Comparison of ENCODE assay signal across 8 mouse cellular contexts in genomic region chr8:4259805-4260170, GRCm38 (mm10). TPM values are rescaled to one million over a fixed set of nuclear protein-coding genes. Genes with fewer than 3 reads are reported as not detected.
DNase-seq lines count a peak whose midpoint lies in the region; ATAC-seq and TF ChIP-seq lines count a peak whose summit lies in the region.

No protein-coding gene starts in this region.

- H3K27ac ChIP-seq in kidney, postnatal 0 days, result no peak overlapping the region
- peak overlapping the region; percentile 48 for H3K27ac ChIP-seq in embryonic fibroblast, embryonic 13.5 days (ENCODE audit: insufficient read depth, low read length)
- H3K27ac ChIP-seq in hindbrain, embryonic 16.5 days (ENCODE audit: low read depth, low read length), result peak overlapping the region; percentile 97
- peak overlapping the region; percentile 97 for H3K27ac ChIP-seq in midbrain, embryonic 16.5 days (ENCODE audit: low read length)

- ATAC-seq in kidney, postnatal 0 days (replicated peaks; ENCODE audit: low FRiP score, low read depth), result no peak
- no peak for ATAC-seq in hindbrain, embryonic 16.5 days
- ATAC-seq in midbrain, embryonic 16.5 days, result no peak

- 0 out of 2 replicates have a peak overlapping the region, but pooled peaks have one; percentile 2 for H3K9ac ChIP-seq in kidney, postnatal 0 days (ENCODE audit: low read depth, low read length)
- no peak overlapping the region for H3K9ac ChIP-seq in hindbrain, embryonic 16.5 days (ENCODE audit: low read depth, low read length)
- H3K9ac ChIP-seq in midbrain, embryonic 16.5 days (ENCODE audit: low read depth, low read length), result peak overlapping the region; percentile 96

- no peak overlapping the region for H3K4me3 ChIP-seq in kidney, postnatal 0 days (replicated peaks; ENCODE audit: low read depth, low read length)
- H3K4me3 ChIP-seq in embryonic fibroblast, embryonic 13.5 days (ENCODE audit: insufficient read depth, low read length), result no peak overlapping the region
- H3K4me3 ChIP-seq in hindbrain, embryonic 16.5 days (ENCODE audit: low read length), result no peak overlapping the region; the same call in 1 of the 2 replicates
- H3K4me3 ChIP-seq in midbrain, embryonic 16.5 days (ENCODE audit: low read depth, low read length), result no peak overlapping the region

- no peaks in the 10 kb centered on the region for H3K9me3 ChIP-seq in kidney, postnatal 0 days (replicated peaks; ENCODE audit: low read length)
- no peaks in the 10 kb centered on the region for H3K9me3 ChIP-seq in hindbrain, embryonic 16.5 days (ENCODE audit: control insufficient read depth, low read length)
- no peaks in the 10 kb centered on the region for H3K9me3 ChIP-seq in midbrain, embryonic 16.5 days (replicated peaks; ENCODE audit: control insufficient read depth, low read length, poor library complexity, severe bottlenecking)

- no peak for TF ChIP-seq CTCF in kidney, postnatal 0 days (IDR thresholded peaks at IDR 0.05; ENCODE audit: low read depth)
- TF ChIP-seq CTCF in embryonic fibroblast, embryonic 13.5 days (IDR thresholded peaks at IDR 0.05; ENCODE audit: borderline replicate concordance, insufficient read depth, low read length), result no peak

- DNase-seq in kidney, postnatal 0 days (ENCODE audit: low spot score), result no peak
- DNase-seq in kidney, postnatal 25 days, result no peak
- no peak for DNase-seq in ovary, postnatal 36 days (ENCODE audit: low spot score)
- DNase-seq in gastrocnemius, postnatal 25 days, result no peak
- no peak for DNase-seq in right cerebral cortex, postnatal 25 days

- H3K4me1 ChIP-seq in kidney, postnatal 0 days (replicated peaks; ENCODE audit: insufficient read depth, low read length), result 0 out of 2 replicates have a peak, but pooled peaks cover 4% of the 10 kb centered on the region
- peaks cover 8% of the 10 kb centered on the region for H3K4me1 ChIP-seq in embryonic fibroblast, embryonic 13.5 days (ENCODE audit: control insufficient read depth, insufficient read depth, low read length)
- H3K4me1 ChIP-seq in hindbrain, embryonic 16.5 days (ENCODE audit: control insufficient read depth, insufficient read depth, low read depth, low read length), result peaks cover 21% of the 10 kb centered on the region
- H3K4me1 ChIP-seq in midbrain, embryonic 16.5 days (ENCODE audit: control insufficient read depth, insufficient read depth, low read length), result peaks cover 27% of the 10 kb centered on the region

- H3K27me3 ChIP-seq in kidney, postnatal 0 days (ENCODE audit: insufficient read depth, low read length), result no peaks in the 10 kb centered on the region
- H3K27me3 ChIP-seq in hindbrain, embryonic 16.5 days (replicated peaks; ENCODE audit: control insufficient read depth, insufficient read depth, low read length), result no peaks in the 10 kb centered on the region
- no peaks in the 10 kb centered on the region for H3K27me3 ChIP-seq in midbrain, embryonic 16.5 days (ENCODE audit: control insufficient read depth, insufficient read depth, low read depth, low read length)

- H3K36me3 ChIP-seq in kidney, postnatal 0 days (ENCODE audit: insufficient read depth, low read length), result peaks cover 36% of the 10 kb centered on the region
- peaks cover 32% of the 10 kb centered on the region for H3K36me3 ChIP-seq in hindbrain, embryonic 16.5 days (ENCODE audit: control insufficient read depth, insufficient read depth, low read length)
- peaks cover 10% of the 10 kb centered on the region; the same call in 1 of the 2 replicates for H3K36me3 ChIP-seq in midbrain, embryonic 16.5 days (ENCODE audit: control insufficient read depth, insufficient read depth, low read length)

- 76% methylated on average over 4 of the region's 4 CpGs for WGBS in kidney, postnatal 0 days
- WGBS in hindbrain, embryonic 16.5 days, result 78% methylated on average over 4 of the region's 4 CpGs
- 88% methylated on average over 4 of the region's 4 CpGs for WGBS in midbrain, embryonic 16.5 days

- no peak overlapping the region for H3K4me2 ChIP-seq in kidney, postnatal 0 days (ENCODE audit: low read length)
- no peak overlapping the region; the same call in 1 of the 2 replicates for H3K4me2 ChIP-seq in hindbrain, embryonic 16.5 days (ENCODE audit: low read length)
- H3K4me2 ChIP-seq in midbrain, embryonic 16.5 days (ENCODE audit: low read length), result peak overlapping the region; percentile 73; the same call in 1 of the 2 replicates

- no peak for TF ChIP-seq POLR2A in embryonic fibroblast, embryonic 13.5 days (IDR thresholded peaks at IDR 0.05; ENCODE audit: low read depth, low read length)

RNA-seq across cellular contexts. Expression of gene Ctxn1, which starts 0.7 kb away (rescaled TPM):
- 78.0 and 78.6 TPM in 2 replicates for polyA plus RNA-seq in kidney, postnatal 0 days (2015; fragmentation: Nextera tagmentation; extraction: Ambion mirVana)
- polyA plus RNA-seq in embryonic fibroblast, embryonic 13.5 days (2011; ENCODE audit: insufficient read length, low read depth, missing spikeins), result 56.7 and 63.9 TPM in 2 replicates
- 278 and 289 TPM in 2 replicates for polyA plus RNA-seq in hindbrain, embryonic 16.5 days (2015; fragmentation: Nextera tagmentation; extraction: Ambion mirVana)
- polyA plus RNA-seq in midbrain, embryonic 16.5 days (2015; fragmentation: Nextera tagmentation; extraction: Ambion mirVana), result 258 and 267 TPM in 2 replicates
- total RNA-seq in gastrocnemius, postnatal 25 days (2021), result under 1 TPM; 0.61 to 0.96 TPM

RNA-seq across cellular contexts. Expression of gene Snapc2, which starts 6.9 kb away (rescaled TPM):
- 42.4 and 43.1 TPM in 2 replicates for polyA plus RNA-seq in kidney, postnatal 0 days (2015; fragmentation: Nextera tagmentation; extraction: Ambion mirVana)
- 29.0 and 29.3 TPM in 2 replicates for polyA plus RNA-seq in embryonic fibroblast, embryonic 13.5 days (2011; ENCODE audit: insufficient read length, low read depth, missing spikeins)
- 71.6 and 72.2 TPM in 2 replicates for polyA plus RNA-seq in hindbrain, embryonic 16.5 days (2015; fragmentation: Nextera tagmentation; extraction: Ambion mirVana)
- polyA plus RNA-seq in midbrain, embryonic 16.5 days (2015; fragmentation: Nextera tagmentation; extraction: Ambion mirVana), result 62.2 and 62.9 TPM in 2 replicates
- total RNA-seq in gastrocnemius, postnatal 25 days (2021), result 1 to 10 TPM; 8.4 to 9.5 TPM

RNA-seq across cellular contexts. Expression of gene Tgfbr3l, which starts 11.8 kb away (rescaled TPM):
- 2.3 and 2.9 TPM in 2 replicates for polyA plus RNA-seq in kidney, postnatal 0 days (2015; fragmentation: Nextera tagmentation; extraction: Ambion mirVana)
- polyA plus RNA-seq in embryonic fibroblast, embryonic 13.5 days (2011; ENCODE audit: insufficient read length, low read depth, missing spikeins), result 6.0 and 10.8 TPM in 2 replicates
- 2.8 and 3.7 TPM in 2 replicates for polyA plus RNA-seq in hindbrain, embryonic 16.5 days (2015; fragmentation: Nextera tagmentation; extraction: Ambion mirVana)
- 4.1 and 5.2 TPM in 2 replicates for polyA plus RNA-seq in midbrain, embryonic 16.5 days (2015; fragmentation: Nextera tagmentation; extraction: Ambion mirVana)
- 1 to 10 TPM; 1.5 to 1.8 TPM for total RNA-seq in gastrocnemius, postnatal 25 days (2021)

RNA-seq across cellular contexts. Expression of gene Timm44, which starts 15.9 kb away (rescaled TPM):
- polyA plus RNA-seq in kidney, postnatal 0 days (2015; fragmentation: Nextera tagmentation; extraction: Ambion mirVana), result 61.1 and 64.7 TPM in 2 replicates
- polyA plus RNA-seq in embryonic fibroblast, embryonic 13.5 days (2011; ENCODE audit: insufficient read length, low read depth, missing spikeins), result 62.9 and 73.5 TPM in 2 replicates
- 43.6 and 51.9 TPM in 2 replicates for polyA plus RNA-seq in hindbrain, embryonic 16.5 days (2015; fragmentation: Nextera tagmentation; extraction: Ambion mirVana)
- 45.3 and 48.1 TPM in 2 replicates for polyA plus RNA-seq in midbrain, embryonic 16.5 days (2015; fragmentation: Nextera tagmentation; extraction: Ambion mirVana)
- total RNA-seq in gastrocnemius, postnatal 25 days (2021), result 10 to 100 TPM; 76.2 to 77.4 TPM

RNA-seq across cellular contexts. Expression of gene Gm49320, which starts 21.1 kb away (rescaled TPM):
- polyA plus RNA-seq in kidney, postnatal 0 days (2015; fragmentation: Nextera tagmentation; extraction: Ambion mirVana), result 0.97 and 1.2 TPM in 2 replicates
- polyA plus RNA-seq in embryonic fibroblast, embryonic 13.5 days (2011; ENCODE audit: insufficient read length, low read depth, missing spikeins), result 0.40 and 0.60 TPM in 2 replicates
- 0.59 and 0.71 TPM in 2 replicates for polyA plus RNA-seq in hindbrain, embryonic 16.5 days (2015; fragmentation: Nextera tagmentation; extraction: Ambion mirVana)
- 0.73 and 1.8 TPM in 2 replicates for polyA plus RNA-seq in midbrain, embryonic 16.5 days (2015; fragmentation: Nextera tagmentation; extraction: Ambion mirVana)
- total RNA-seq in gastrocnemius, postnatal 25 days (2021), result under 1 TPM in 1 of 2 experiments, not detected in 1; 0.16 TPM
